Mouse (Mus musculus) heart, embryonic 16.5 days (tissue): ENCODE measurements around the gene Metap2. TPM values are rescaled to one million over a fixed set of nuclear protein-coding genes. Genes with fewer than 3 reads are reported as not detected.
"Not testable (repeated sequence)": the region's sequence is repeated elsewhere in the genome, so short reads cannot be mapped to it uniquely, and the experiment has no call there.

Experiments
- ATAC-seq: fragments of 200-750 bp; cut with Nextera tagmentation; replicated peaks from 2 replicates; pipeline ENCODE4 v1.8.0; 2017; ENCODE audit warnings: moderate number of reproducible peaks; ENCODE audit not compliant: insufficient read depth, low FRiP score; ENCODE audit errors: extremely low read depth
- H3K27ac ChIP-seq: fragments of 300-500 bp; sonication (generic); 2 replicates; pipeline ENCODE4 v1.5.1; 2014; ENCODE audit warnings: mild to moderate bottlenecking, low read length, control low read depth, moderate library complexity
- H3K27me3 ChIP-seq: fragments of 300-500 bp; sonication (generic); 2 replicates; pipeline ENCODE4 v1.6.1; 2014; ENCODE audit warnings: low read length, mixed read lengths; ENCODE audit not compliant: control insufficient read depth, insufficient read depth
- H3K36me3 ChIP-seq: fragments of 300-500 bp; sonication (generic); 2 replicates; pipeline ENCODE4 v1.6.1; 2014; ENCODE audit not compliant: control insufficient read depth, insufficient read depth
- H3K4me1 ChIP-seq: fragments of 300-500 bp; sonication (generic); 2 replicates; pipeline ENCODE4 v1.6.1; 2014; ENCODE audit warnings: low read length, mixed read lengths; ENCODE audit not compliant: control insufficient read depth, insufficient read depth
- H3K4me2 ChIP-seq: fragments of 300-500 bp; sonication (generic); 2 replicates; pipeline ENCODE4 v1.6.1; 2014; ENCODE audit warnings: low read depth, mild to moderate bottlenecking, control low read depth, low read length
- H3K4me3 ChIP-seq: fragments of 300-500 bp; sonication (generic); 2 replicates; pipeline ENCODE4 v1.5.1; 2014; ENCODE audit warnings: mild to moderate bottlenecking, control low read depth, low read length
- H3K9ac ChIP-seq: fragments of 300-500 bp; sonication (generic); 2 replicates; pipeline ENCODE4 v1.6.1; 2014; ENCODE audit warnings: low read length, control low read depth
- H3K9me3 ChIP-seq: fragments of 300-500 bp; sonication (generic); replicated peaks from 2 replicates; pipeline ENCODE4 v1.6.1; 2016; ENCODE audit warnings: low read length; ENCODE audit not compliant: control insufficient read depth
- whole genome bisulfite sequencing: fragments of 180-500 bp; shearing (Covaris S2); extraction: QIAGEN DNeasy Blood & Tissue Kit; methylation state at CpG from one replicate; pipeline ENCODE4 v1.1.7; 2014; 5-methylcytosine and 5-hydroxymethylcytosine counted together
- polyA plus RNA-seq: library from polyadenylated mRNA; unstranded; fragments of >200 nt; fragmentation: Nextera tagmentation; extraction: Ambion mirVana; gene quantifications from 2 replicates; pipeline ENCODE4 v1.2.1, GENCODE M21; 2015

Metap2 gene
- polyA plus RNA-seq, 1 experiment from 2014 or later, result 149 TPM

- H3K4me1 ChIP-seq, result no peaks in the 10 kb centered on the region
- no peak overlapping the region for H3K9ac ChIP-seq
- no peak for ATAC-seq
- H3K27ac ChIP-seq, result no peak overlapping the region
- H3K4me3 ChIP-seq, result no peak overlapping the region
- H3K27me3 ChIP-seq, result no peaks in the 10 kb centered on the region
- H3K4me2 ChIP-seq, result no peak overlapping the region
- WGBS, result 90% methylated on average over 13 of the region's 13 CpGs
- H3K36me3 ChIP-seq, result no peaks in the 10 kb centered on the region
- peaks cover 16% of the 10 kb centered on the region for H3K9me3 ChIP-seq
Measured at GRCm38 (mm10) chr10:93846706-93847105, 50.2 kb downstream of the Metap2 start.

GRCm38 (mm10) chr10:93835115-93835514 is 61.8 kb downstream of the Metap2 start:
- not testable (repeated sequence) for H3K27ac ChIP-seq, H3K9me3 ChIP-seq, H3K4me3 ChIP-seq, H3K4me2 ChIP-seq, ATAC-seq, H3K4me1 ChIP-seq, H3K36me3 ChIP-seq, H3K9ac ChIP-seq
- H3K27me3 ChIP-seq, result peaks cover 41% of the 10 kb centered on the region
- WGBS, result 85% methylated on average over 7 of the region's 7 CpGs

- Histone ChIP-seq H3K27me3 (peaks cover 43% of the 10 kb centered on the region), H3K9ac (peak overlapping the region; percentile 65), H3K4me1 (0 out of 2 replicates have a peak, but pooled peaks cover 6% of the 10 kb centered on the region), H3K4me3 (peak overlapping the region; percentile 84), H3K9me3 (no peaks in the 10 kb centered on the region), H3K36me3 (no peaks in the 10 kb centered on the region), H3K27ac (no peak overlapping the region), H3K4me2 (peak overlapping the region; percentile 99)
- ATAC-seq, result no peak
- 11% methylated on average over 13 of the region's 13 CpGs for WGBS
Measured at GRCm38 (mm10) chr10:93834394-93834745, 62.5 kb downstream of the Metap2 start.

GRCm38 (mm10) chr10:93833699-93834393 is 63.0 kb downstream of the Metap2 start:
- H3K27ac ChIP-seq, result no peak overlapping the region
- no peaks in the 10 kb centered on the region for H3K9me3 ChIP-seq
- peak overlapping the region; percentile 84 for H3K4me3 ChIP-seq
- peak overlapping the region; percentile 99 for H3K4me2 ChIP-seq
- H3K27me3 ChIP-seq, result peaks cover 43% of the 10 kb centered on the region
- H3K9ac ChIP-seq, result peak overlapping the region; percentile 65
- under 1% methylated on average over 75 of the region's 75 CpGs for WGBS
- H3K4me1 ChIP-seq, result 0 out of 2 replicates have a peak, but pooled peaks cover 6% of the 10 kb centered on the region
- no peaks in the 10 kb centered on the region for H3K36me3 ChIP-seq
- peak; percentile 90 for ATAC-seq

- Histone ChIP-seq H3K4me3 (peak overlapping the region; percentile 84), H3K27me3 (peaks cover 41% of the 10 kb centered on the region), H3K27ac (no peak overlapping the region), H3K9me3 (no peaks in the 10 kb centered on the region), H3K4me1 (0 out of 2 replicates have a peak, but pooled peaks cover 6% of the 10 kb centered on the region), H3K4me2 (peak overlapping the region; percentile 99), H3K36me3 (no peaks in the 10 kb centered on the region), H3K9ac (no peak overlapping the region)
- WGBS, result 2% methylated on average over 16 of the region's 16 CpGs
- no peak; the same call in 1 of the 2 replicates for ATAC-seq
Measured at GRCm38 (mm10) chr10:93833370-93833698, 63.6 kb downstream of the Metap2 start.

- H3K4me2 ChIP-seq, result no peak overlapping the region
- ATAC-seq, result no peak
- H3K9me3 ChIP-seq, result no peaks in the 10 kb centered on the region
- 0 out of 2 replicates have a peak, but pooled peaks cover 6% of the 10 kb centered on the region for H3K4me1 ChIP-seq
- no peak overlapping the region for H3K4me3 ChIP-seq
- no peak overlapping the region for H3K9ac ChIP-seq
- H3K36me3 ChIP-seq, result no peaks in the 10 kb centered on the region
- peaks cover 41% of the 10 kb centered on the region for H3K27me3 ChIP-seq
- WGBS, result 37% methylated on average over 9 of the region's 9 CpGs
- H3K27ac ChIP-seq, result no peak overlapping the region
Measured at GRCm38 (mm10) chr10:93832811-93833210, 64.1 kb downstream of the Metap2 start.

- Histone ChIP-seq H3K9me3 (no peaks in the 10 kb centered on the region), H3K4me1 (0 out of 2 replicates have a peak, but pooled peaks cover 6% of the 10 kb centered on the region), H3K9ac (no peak overlapping the region), H3K4me2 (peak overlapping the region; percentile 43), H3K27me3 (peaks cover 41% of the 10 kb centered on the region), H3K27ac (no peak overlapping the region), H3K4me3 (peak overlapping the region; percentile 27), H3K36me3 (no peaks in the 10 kb centered on the region)
- no peak for ATAC-seq
- 7% methylated on average over 18 of the region's 18 CpGs for WGBS
Measured at GRCm38 (mm10) chr10:93831730-93832574, 64.9 kb downstream of the Metap2 start.

- Histone ChIP-seq H3K4me3 (peak within 1 kb of the TSS; percentile 27), H3K36me3 (no peaks in the 10 kb centered on the region), H3K9ac (no peak within 1 kb of the TSS), H3K27ac (no peak within 1 kb of the TSS), H3K27me3 (peaks cover 38% of the 10 kb centered on the region), H3K4me2 (peak within 1 kb of the TSS; percentile 43), H3K9me3 (no peaks in the 10 kb centered on the region), H3K4me1 (0 out of 2 replicates have a peak, but pooled peaks cover 6% of the 10 kb centered on the region)
- 18% methylated on average over 22 of the region's 22 CpGs for WGBS
- ATAC-seq, result no peak
Measured at GRCm38 (mm10) chr10:93830931-93831729, 65.8 kb downstream of the Metap2 start, which contains the start of gene Usp44. Gene Usp44, plus strand, starts transcription at chr10:93831555.
